7 mouse cellular contexts compared by ENCODE assay signal in genomic region chr14:74731221-74732078, GRCm38 (mm10). TPM values are rescaled to one million over a fixed set of nuclear protein-coding genes. Genes with fewer than 3 reads are reported as not detected.
A peak's percentile ranks its signal among the peaks of the same experiment; 100 is the strongest.
DNase-seq lines count a peak whose midpoint lies in the region; ATAC-seq and TF ChIP-seq lines count a peak whose summit lies in the region.

No protein-coding gene starts in this region.

- no peaks in the 10 kb centered on the region for H3K9me3 ChIP-seq in ES-Bruce4 (replicated peaks; ENCODE audit: control insufficient read depth, insufficient read depth, low read length, poor library complexity, severe bottlenecking)
- no peaks in the 10 kb centered on the region for H3K9me3 ChIP-seq in hindbrain, embryonic 16.5 days (ENCODE audit: control insufficient read depth, low read length)
- no peaks in the 10 kb centered on the region for H3K9me3 ChIP-seq in liver, embryonic 12.5 days (replicated peaks)

- H3K27me3 ChIP-seq in C2C12 (ENCODE audit: control insufficient read depth, insufficient read depth, insufficient read length) (no peaks in the 10 kb centered on the region), ES-Bruce4 (ENCODE audit: control insufficient read depth, insufficient read depth, low read length, poor library complexity, severe bottlenecking) (no peaks in the 10 kb centered on the region)
- no peaks in the 10 kb centered on the region for H3K27me3 ChIP-seq in hindbrain, embryonic 16.5 days (replicated peaks; ENCODE audit: control insufficient read depth, insufficient read depth, low read length)
- no peaks in the 10 kb centered on the region for H3K27me3 ChIP-seq in liver, embryonic 12.5 days (replicated peaks)

- H3K4me2 ChIP-seq in hindbrain, embryonic 16.5 days (ENCODE audit: low read length) = peak overlapping the region; percentile 82
- H3K4me2 ChIP-seq in liver, embryonic 12.5 days = peak overlapping the region; percentile 80

- TF ChIP-seq POLR2A in ES-Bruce4 (IDR thresholded peaks at IDR 0.05; ENCODE audit: insufficient read depth, low read length) = peak; percentile 17

- TF ChIP-seq EP300 in ES-Bruce4 (IDR thresholded peaks at IDR 0.05; ENCODE audit: insufficient read depth, low read depth, low read length) = no peak

- TF ChIP-seq CTCF in C2C12 (IDR thresholded peaks at IDR 0.05; ENCODE audit: control insufficient read depth, insufficient read depth, insufficient read length) = no peak
- TF ChIP-seq CTCF in ES-Bruce4 (IDR thresholded peaks at IDR 0.05; ENCODE audit: low read depth, low read length) = no peak

- H3K9ac ChIP-seq in ES-Bruce4 (ENCODE audit: low read depth, poor library complexity, severe bottlenecking) = no peak overlapping the region
- H3K9ac ChIP-seq in hindbrain, embryonic 16.5 days (ENCODE audit: low read depth, low read length) = peak overlapping the region; percentile 92
- peak overlapping the region; percentile 91 for H3K9ac ChIP-seq in liver, embryonic 12.5 days

- DNase-seq in gastrocnemius, postnatal 10 days = no peak
- DNase-seq in adrenal gland, postnatal 36 days = no peak
- DNase-seq in B cell, adult 2 months = no peak

- H3K4me1 ChIP-seq in ES-Bruce4 (ENCODE audit: control insufficient read depth, insufficient read depth, low read length) = no peaks in the 10 kb centered on the region
- H3K4me1 ChIP-seq in hindbrain, embryonic 16.5 days (ENCODE audit: control insufficient read depth, insufficient read depth, low read depth, low read length) = peaks cover 8% of the 10 kb centered on the region
- H3K4me1 ChIP-seq in liver, embryonic 12.5 days = peaks cover 27% of the 10 kb centered on the region

- peaks cover 44% of the 10 kb centered on the region for H3K79me2 ChIP-seq in C2C12 (ENCODE audit: control insufficient read depth, insufficient read depth)

- no peak overlapping the region for H3K27ac ChIP-seq in ES-Bruce4 (ENCODE audit: insufficient read depth, low read length)
- no peak overlapping the region for H3K27ac ChIP-seq in hindbrain, embryonic 16.5 days (ENCODE audit: low read depth, low read length)
- peak overlapping the region; percentile 72 for H3K27ac ChIP-seq in liver, embryonic 12.5 days

- H3K79me3 ChIP-seq in C2C12 (ENCODE audit: low read depth) = peaks cover 36% of the 10 kb centered on the region

- 25% methylated on average over 9 of the region's 9 CpGs for WGBS in hindbrain, embryonic 16.5 days
- 27% methylated on average over 9 of the region's 9 CpGs for WGBS in liver, embryonic 12.5 days (ENCODE audit: insufficient replicate concordance)

- H3K4me3 ChIP-seq in C2C12 (ENCODE audit: insufficient read depth, poor library complexity, severe bottlenecking) (peak overlapping the region; percentile 12), ES-Bruce4 (ENCODE audit: low read depth, low read length) (peak overlapping the region; percentile 68)
- peak overlapping the region; percentile 90 for H3K4me3 ChIP-seq in hindbrain, embryonic 16.5 days (ENCODE audit: low read length)
- peak overlapping the region; percentile 95 for H3K4me3 ChIP-seq in liver, embryonic 12.5 days

- H3K36me3 ChIP-seq in C2C12 (ENCODE audit: control insufficient read depth, insufficient read depth) = peaks cover 26% of the 10 kb centered on the region
- peaks cover 3% of the 10 kb centered on the region; the same call in 1 of the 2 replicates for H3K36me3 ChIP-seq in ES-Bruce4 (ENCODE audit: control insufficient read depth, insufficient read depth, low read length, poor library complexity, severe bottlenecking)
- H3K36me3 ChIP-seq in hindbrain, embryonic 16.5 days (ENCODE audit: control insufficient read depth, insufficient read depth, low read length) = no peaks in the 10 kb centered on the region
- H3K36me3 ChIP-seq in liver, embryonic 12.5 days = peaks cover 19% of the 10 kb centered on the region

- H3ac ChIP-seq in C2C12 (ENCODE audit: control insufficient read depth, insufficient read length, low read depth) = peak overlapping the region; percentile 60

- ATAC-seq in hindbrain, embryonic 16.5 days = no peak
- no peak for ATAC-seq in liver, embryonic 12.5 days

TF ChIP-seq in C2C12, 6 proteins besides CTCF, POLR2A, EP300 and RAD21:
- no peak for TF ChIP-seq CEBPB (IDR thresholded peaks at IDR 0.05; ENCODE audit: low read depth)
- TF ChIP-seq FOSL1 (IDR thresholded peaks at IDR 0.05; ENCODE audit: insufficient read depth, low read length, poor library complexity, severe bottlenecking) = no peak
- TF ChIP-seq MYOD1 (IDR thresholded peaks at IDR 0.05; ENCODE audit: control insufficient read depth, insufficient read length, low read depth) = no peak
- TF ChIP-seq MAX (IDR thresholded peaks at IDR 0.05) = no peak
- TF ChIP-seq USF1 (IDR thresholded peaks at IDR 0.05; ENCODE audit: low read depth) = no peak
- TF ChIP-seq MYOG (IDR thresholded peaks at IDR 0.05; ENCODE audit: control insufficient read depth, extremely low read depth, insufficient read length) = no peak

RNA-seq across cellular contexts. Expression of gene Esd, which starts 0.6 kb away (rescaled TPM):
- 853 TPM for polyA plus RNA-seq in C2C12 (2012; fragmentation: generic; extraction: Trizol)
- polyA plus RNA-seq in ES-Bruce4 (2011; ENCODE audit: insufficient read depth, insufficient read length, low read depth, missing spikeins) = 202 and 217 TPM in 2 replicates
- polyA plus RNA-seq in hindbrain, embryonic 16.5 days (2015; fragmentation: Nextera tagmentation; extraction: Ambion mirVana) = 214 and 217 TPM in 2 replicates
- polyA plus RNA-seq in liver, embryonic 12.5 days (2016; fragmentation: Nextera tagmentation; extraction: Ambion mirVana) = 297 and 303 TPM in 2 replicates
- 100 to 1,000 TPM in 1 of 2 experiments, 10 to 100 TPM in 1; 99.5 to 108 TPM for total RNA-seq in gastrocnemius, postnatal 10 days (2021)
- total RNA-seq in adrenal gland, postnatal 36 days (2021) = 100 to 1,000 TPM; 327 to 353 TPM

Comparison
In these comparisons a context has a peak if more than half of its experiments do, and no peak if none do; other contexts are left out.
1. H3K4me3 ChIP-seq: peak in every context shown above with its lines; median percentile 95 in liver, embryonic 12.5 days; 90 in hindbrain, embryonic 16.5 days; 68 in ES-Bruce4; 12 in C2C12.